Mouse (Mus musculus): ENCODE measurements around the gene Vmn2r39.
"Not testable (repeated sequence)": the region's sequence is repeated elsewhere in the genome, so short reads cannot be mapped to it uniquely, and the experiment has no call there.

The Vmn2r39 gene

GRCm38 (mm10) chr7:9030698-9031097 lies at the start of gene Vmn2r39:
TSS of gene Vmn2r39 (minus strand) at chr7:9030798.
- not testable (repeated sequence) for DNase-seq (ENCODE audit: low read depth, low spot score)

- DNase-seq (ENCODE audit: low read depth, low spot score): not testable (repeated sequence)
Measured at GRCm38 (mm10) chr7:9065353-9065752, 34.8 kb upstream of the Vmn2r39 start.
